Mouse (Mus musculus) gastrocnemius, adult 2 months (tissue): ENCODE results near the gene Tnfrsf12a. TPM values are rescaled to one million over a fixed set of nuclear protein-coding genes. Genes with fewer than 3 reads are reported as not detected.
A peak's percentile ranks its signal among the peaks of the same experiment; 100 is the strongest.

Source experiments
- DNase-seq: peaks from one replicate; pipeline ENCODE4 v3.0.0; 2022
- H3K27ac ChIP-seq: fragments of 200-600 bp; 2 replicates; pipeline ENCODE4 v1.8.1; 2022; ENCODE audit warnings: mild to moderate bottlenecking
- H3K4me3 ChIP-seq: fragments of 200-600 bp; 2 replicates; pipeline ENCODE4 v1.8.1; 2022; ENCODE audit warnings: mild to moderate bottlenecking, moderate library complexity
- CTCF ChIP-seq: fragments of 200-600 bp; IDR thresholded peaks from 2 replicates; pipeline ENCODE4 v1.8.1; 2022; ENCODE audit warnings: antibody characterized with exemption, mild to moderate bottlenecking, moderate library complexity
- intact Hi-C: fragments of 180-260 bp; cut with DNase I; formaldehyde crosslinking; loops from one replicate; pipeline ENCODE4 v1.15.1; 2025
- total RNA-seq, 2 experiments: library from RNA; stranded (reverse); gene quantifications; 2 replicates each; pipeline ENCODE4 v1.2.3; 2021

Tnfrsf12a gene
- total RNA-seq, 2 experiments from 2014 or later: 19.5 to 27.5 TPM

DNA sequence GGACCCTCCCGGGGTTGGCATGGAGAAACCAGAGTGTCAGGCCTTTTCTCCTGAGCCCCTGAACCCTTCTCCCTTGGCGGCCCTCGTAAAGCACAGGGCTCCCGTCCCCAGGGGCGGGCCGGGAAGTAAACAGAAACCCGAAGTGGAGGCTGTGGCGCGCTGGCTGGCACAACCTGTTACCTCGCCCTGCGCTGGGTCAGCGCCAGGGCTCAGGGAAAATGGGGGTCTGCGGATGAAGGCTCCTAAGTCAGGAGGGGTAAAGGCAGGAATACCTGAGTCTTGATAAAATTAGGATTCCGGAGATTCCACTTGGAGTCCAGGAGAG, 16.4 kb downstream of the Tnfrsf12a start:
- no peak for TF ChIP-seq CTCF
- intact Hi-C loops: loop anchor here (2.0 kb wide), 1 partner anchor 46 kb away; no protein-coding TSS in a partner anchor

DNA sequence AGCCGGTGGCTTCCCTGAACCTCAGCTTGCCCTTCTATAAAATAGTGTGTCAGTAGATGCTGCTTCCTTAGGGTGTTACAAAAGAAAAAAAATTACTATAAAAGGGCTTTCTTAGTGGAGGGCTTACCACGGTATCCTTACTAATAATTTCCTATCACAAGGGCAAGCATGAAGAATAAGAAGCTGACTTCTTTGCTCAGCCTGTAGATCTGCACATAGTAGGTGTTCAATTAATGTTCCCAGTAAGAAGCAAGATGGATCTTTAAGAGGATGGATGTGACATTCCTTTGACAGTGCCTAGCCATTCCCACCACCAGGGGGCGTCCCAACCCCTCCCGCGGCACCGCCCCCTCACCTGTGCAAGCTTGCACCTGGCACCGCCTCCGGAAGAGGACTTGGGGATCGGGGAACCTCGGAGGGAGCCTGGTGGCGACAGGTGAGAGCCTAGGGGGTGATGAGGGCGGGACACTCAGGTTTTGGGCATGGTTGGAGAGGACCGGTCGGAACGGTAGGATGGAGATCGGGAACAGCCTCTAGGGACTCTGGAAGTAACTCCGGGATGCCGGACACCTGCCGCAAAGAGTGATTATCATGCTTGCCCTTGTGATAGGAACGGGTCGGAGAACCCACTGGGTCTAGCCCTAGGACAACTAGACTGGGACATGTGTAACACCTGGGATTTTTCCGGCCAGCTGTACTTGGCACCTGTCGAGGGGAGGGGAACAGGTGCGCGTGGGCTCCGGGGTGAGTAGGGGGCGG, 17.0 kb downstream of the Tnfrsf12a start, which contains the start of gene Bicdl2:
Bicdl2 (plus strand) TSS at position 390 of the 759 bp plus-strand sequence.
- peak; percentile 54 for DNase-seq
- peak; percentile 82 for TF ChIP-seq CTCF
- H3K4me3 ChIP-seq: peak within 1 kb of the TSS; percentile 28
- no peak within 1 kb of the TSS for H3K27ac ChIP-seq
- intact Hi-C loops: loop anchor here (2.0 kb wide), 1 partner anchor 47 kb away; no protein-coding TSS in a partner anchor

More for the DNA sequence above, 16.4 kb downstream of the Tnfrsf12a start:
- Histone ChIP-seq H3K27ac (no peak overlapping the region), H3K4me3 (peak overlapping the region; percentile 28)
- DNase-seq: no peak

GRCm38 (mm10) chr17:23658450-23658849, 18.8 kb downstream of the Tnfrsf12a start:
- intact Hi-C loops: no loop called here
- TF ChIP-seq CTCF: no peak
- H3K27ac ChIP-seq: no peak overlapping the region
- DNase-seq: no peak
- no peak overlapping the region for H3K4me3 ChIP-seq

GRCm38 (mm10) chr17:23654410-23654809, 22.9 kb downstream of the Tnfrsf12a start:
- Histone ChIP-seq H3K4me3 (no peak overlapping the region), H3K27ac (no peak overlapping the region)
- intact Hi-C loops: no loop called here
- no peak for DNase-seq
- TF ChIP-seq CTCF: no peak

DNA sequence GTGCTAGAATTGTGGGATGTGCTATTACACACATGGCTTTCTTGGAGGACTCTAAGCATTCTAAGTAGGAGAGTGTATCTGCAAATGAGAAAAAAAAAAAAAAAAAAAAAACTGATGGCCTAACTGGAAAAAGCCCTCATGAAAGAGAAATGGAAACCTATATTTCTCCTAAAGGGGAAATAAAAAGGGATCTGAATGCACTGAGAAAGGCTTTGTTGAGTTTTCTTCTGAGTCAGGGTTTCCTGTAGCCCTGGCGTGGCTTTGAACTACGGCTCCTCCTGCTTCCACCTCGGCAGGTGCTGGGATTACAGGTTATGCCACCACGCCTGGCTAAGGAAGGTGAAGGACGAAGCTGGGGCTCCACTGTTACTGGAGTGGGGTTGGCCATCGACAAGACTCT, 23.3 kb downstream of the Tnfrsf12a start:
- no peak overlapping the region for H3K27ac ChIP-seq
- intact Hi-C loops: no loop called here
- no peak overlapping the region for H3K4me3 ChIP-seq
- no peak for TF ChIP-seq CTCF
- DNase-seq: no peak

GRCm38 (mm10) chr17:23653324-23653723, 23.9 kb downstream of the Tnfrsf12a start:
- Histone ChIP-seq H3K4me3 (no peak overlapping the region), H3K27ac (no peak overlapping the region)
- no peak for DNase-seq
- TF ChIP-seq CTCF: no peak
- intact Hi-C loops: no loop called here

- Histone ChIP-seq H3K27ac (no peak overlapping the region), H3K4me3 (no peak overlapping the region)
- DNase-seq: no peak
- intact Hi-C loops: no loop called here
- no peak for TF ChIP-seq CTCF
These were observed 25.9 kb downstream of the Tnfrsf12a start for GRCm38 (mm10) chr17:23651363-23651762.

DNA sequence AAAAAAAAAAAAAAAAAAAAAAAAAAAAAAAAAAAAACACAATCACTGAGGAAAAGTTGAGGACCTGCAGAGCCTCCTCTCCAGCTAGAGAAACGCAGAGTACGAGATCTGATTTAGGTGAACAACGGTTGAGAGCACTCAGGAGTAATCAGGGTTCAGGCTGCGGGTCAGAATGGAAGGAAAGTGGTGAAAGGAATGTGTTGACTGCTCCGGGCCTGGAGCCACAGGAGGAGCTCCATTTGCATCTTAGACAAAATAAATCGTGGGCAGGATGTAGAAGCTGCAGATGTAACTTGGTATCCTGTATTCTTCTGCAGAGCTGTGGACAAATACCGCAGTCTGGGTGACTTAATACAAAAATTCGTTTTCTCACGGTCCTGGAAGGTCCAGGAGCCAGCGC, 31.4 kb downstream of the Tnfrsf12a start:
- DNase-seq: no peak
- intact Hi-C loops: no loop called here
- TF ChIP-seq CTCF: no peak

DNA sequence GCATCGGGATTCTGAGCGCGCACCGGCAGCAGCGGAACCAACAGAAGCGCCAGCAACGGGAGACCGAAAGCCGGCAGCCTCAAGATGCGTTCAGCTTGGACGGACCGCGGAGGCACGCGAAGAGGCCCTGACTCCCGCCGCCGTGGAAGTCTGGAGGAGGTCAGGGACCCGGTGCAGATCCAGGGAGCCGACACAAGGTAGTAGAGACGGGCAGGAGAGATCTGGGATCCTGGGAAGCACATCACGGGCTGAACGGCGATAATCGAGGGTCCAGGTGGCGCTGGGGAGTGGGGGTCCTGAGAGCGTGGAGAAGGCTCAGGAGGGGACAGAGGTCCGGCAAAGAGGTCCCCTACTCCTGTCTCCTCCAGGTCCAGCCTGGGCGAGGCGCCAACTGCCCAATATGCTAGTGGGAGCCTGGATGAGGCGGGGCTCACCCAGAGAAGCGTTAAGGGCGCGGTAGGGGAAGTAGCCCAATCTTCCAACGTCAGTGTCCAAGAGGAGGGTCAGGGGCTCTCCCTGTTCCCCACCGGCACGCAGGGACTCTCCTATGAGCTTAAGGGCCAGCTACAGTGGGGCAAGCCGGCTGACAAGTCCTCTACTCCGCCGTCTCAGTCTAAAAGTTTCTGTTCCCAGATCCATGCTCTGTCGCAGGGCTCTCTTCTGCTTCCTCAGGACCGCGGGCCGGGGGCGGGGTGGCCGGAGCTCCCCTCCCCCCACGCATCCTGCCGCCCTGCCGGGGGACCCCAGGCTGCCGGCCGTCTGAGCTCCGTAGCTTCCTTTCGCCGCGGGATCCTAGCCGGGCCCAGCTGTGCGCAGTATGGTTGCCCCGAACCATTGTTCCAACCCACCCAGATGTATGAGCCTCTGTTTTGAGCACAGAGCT, 32.4 kb downstream of the Tnfrsf12a start, which contains the start of gene Mmp25:
Mmp25 (minus strand) TSS at position 665 of the 883 bp plus-strand sequence.
- intact Hi-C loops: no loop called here
- no peak for DNase-seq
- Histone ChIP-seq H3K4me3 (peak within 1 kb of the TSS; percentile 65), H3K27ac (no peak within 1 kb of the TSS)
- TF ChIP-seq CTCF: no peak

More for the DNA sequence above, 31.4 kb downstream of the Tnfrsf12a start:
- H3K27ac ChIP-seq: no peak overlapping the region
- no peak overlapping the region for H3K4me3 ChIP-seq

GRCm38 (mm10) chr17:23631241-23631640, 46.0 kb downstream of the Tnfrsf12a start:
- no peak overlapping the region for H3K27ac ChIP-seq
- DNase-seq: no peak
- intact Hi-C loops: no loop called here
- no peak overlapping the region for H3K4me3 ChIP-seq
- no peak for TF ChIP-seq CTCF

GRCm38 (mm10) chr17:23630195-23631020, 46.9 kb downstream of the Tnfrsf12a start:
- intact Hi-C loops: no loop called here
- DNase-seq: peak; percentile 78
- TF ChIP-seq CTCF: peak; percentile 89
- Histone ChIP-seq H3K27ac (no peak overlapping the region), H3K4me3 (peak overlapping the region; percentile 43)

- DNase-seq: no peak
- H3K4me3 ChIP-seq: no peak overlapping the region
- no peak for TF ChIP-seq CTCF
- intact Hi-C loops: loop anchor here (2.0 kb wide), 1 partner anchor 57 kb away; no protein-coding TSS in a partner anchor
- H3K27ac ChIP-seq: no peak overlapping the region
These were observed 49.5 kb downstream of the Tnfrsf12a start for GRCm38 (mm10) chr17:23627813-23628212.

Other genes starting within 250 kb of the Tnfrsf12a start
- gene Vmn2r117, start 197.8 kb downstream of the Tnfrsf12a start, total RNA-seq: not detected
- gene Zfp213, start 113.2 kb downstream of the Tnfrsf12a start, total RNA-seq: 1 to 10 TPM; 2.0 to 3.3 TPM
- 1 to 10 TPM; 1.5 to 2.1 TPM for gene Zfp13, start 78.0 kb downstream of the Tnfrsf12a start, total RNA-seq
- gene Zscan10, start 76.6 kb downstream of the Tnfrsf12a start, total RNA-seq: not detected
- under 1 TPM in 1 of 2 experiments, not detected in 1; 0.06 TPM for gene Mmp25, start 32.2 kb downstream of the Tnfrsf12a start, total RNA-seq
- gene Bicdl2, start 17.0 kb downstream of the Tnfrsf12a start, total RNA-seq: not detected
- gene Hcfc1r1, start 3.9 kb downstream of the Tnfrsf12a start, total RNA-seq: 100 to 1,000 TPM; 112 to 137 TPM
- 1 to 10 TPM; 6.3 to 8.8 TPM for gene Thoc6, start 3.6 kb downstream of the Tnfrsf12a start, total RNA-seq
- gene Cldn6, start 1.8 kb upstream of the Tnfrsf12a start, total RNA-seq: not detected
- gene Cldn9, start 6.6 kb upstream of the Tnfrsf12a start, total RNA-seq: under 1 TPM; 0.15 to 0.17 TPM
- not detected for gene 1520401A03Rik, start 45.3 kb upstream of the Tnfrsf12a start, total RNA-seq
- gene Pkmyt1, start 48.9 kb upstream of the Tnfrsf12a start, total RNA-seq: under 1 TPM; 0.53 to 0.64 TPM
- 1 to 10 TPM; 2.7 to 4.0 TPM for gene Paqr4, start 63.4 kb upstream of the Tnfrsf12a start, total RNA-seq
- not detected for gene Kremen2, start 68.4 kb upstream of the Tnfrsf12a start, total RNA-seq
- 10 to 100 TPM; 43.3 to 50.4 TPM for gene Flywch1, start 94.1 kb upstream of the Tnfrsf12a start, total RNA-seq
- under 1 TPM; 0.47 to 0.51 TPM for gene Flywch2, start 108.6 kb upstream of the Tnfrsf12a start, total RNA-seq
- 100 to 1,000 TPM; 178 to 227 TPM for gene Srrm2, start 113.1 kb upstream of the Tnfrsf12a start, total RNA-seq
- 100 to 1,000 TPM; 296 to 351 TPM for gene Elob, start 151.7 kb upstream of the Tnfrsf12a start, total RNA-seq
- gene Prss33, start 158.6 kb upstream of the Tnfrsf12a start, total RNA-seq: not detected
- not detected for gene Prss32, start 166.4 kb upstream of the Tnfrsf12a start, total RNA-seq
- gene Prss41, start 166.7 kb upstream of the Tnfrsf12a start, total RNA-seq: not detected
- not detected for gene Prss21, start 190.6 kb upstream of the Tnfrsf12a start, total RNA-seq
- not detected for gene Dcpp1, start 203.4 kb upstream of the Tnfrsf12a start, total RNA-seq
- gene Dcpp2, start 203.4 kb upstream of the Tnfrsf12a start, total RNA-seq: not detected
- not detected for gene Dcpp3, start 240.0 kb upstream of the Tnfrsf12a start, total RNA-seq